Mouse (Mus musculus) brown adipose tissue, adult 24 weeks (tissue): Measurements from ENCODE around the gene Cda. TPM values are rescaled to one million over a fixed set of nuclear protein-coding genes. Genes with fewer than 3 reads are reported as not detected.

Source experiments
- H3K27ac ChIP-seq: fragments of 200-500 bp; replicated peaks from 2 replicates; pipeline ENCODE4 v1.5.1; 2012; ENCODE audit warnings: low read depth, mild to moderate bottlenecking, low read length
- H3K4me1 ChIP-seq: fragments of 200-500 bp; 2 replicates; pipeline ENCODE4 v1.6.1; 2012; ENCODE audit warnings: low read length, mixed read lengths; ENCODE audit not compliant: control insufficient read depth, insufficient read depth, insufficient read length
- H3K4me3 ChIP-seq: fragments of 200-500 bp; 2 replicates; pipeline ENCODE4 v1.5.1; 2012; ENCODE audit warnings: low read depth, mild to moderate bottlenecking, low read length, moderate library complexity; ENCODE audit not compliant: insufficient read depth
- polyA plus RNA-seq: library from polyadenylated mRNA; stranded (reverse); fragments of >200 nt; gene quantifications from 2 replicates; pipeline ENCODE4 v1.2.4, GENCODE M21; 2012; ENCODE audit not compliant: missing spikeins, insufficient read depth, insufficient read length

Cda gene
- polyA plus RNA-seq, result not detected in 2 replicates

GRCm38 (mm10) chr4:138367641-138368497 is at the start of gene Cda:
Gene Cda (minus strand): TSS chr4:138367992.
- Histone ChIP-seq H3K27ac (peak within 1 kb of the TSS; percentile 70), H3K4me3 (peak within 1 kb of the TSS; percentile 48)

GRCm38 (mm10) chr4:138416414-138416813 is 48.6 kb upstream of the Cda start:
- Histone ChIP-seq H3K27ac (no peak overlapping the region), H3K4me1 (peaks cover 5% of the 10 kb centered on the region; the same call in 1 of the 2 replicates), H3K4me3 (no peak overlapping the region)

More at GRCm38 (mm10) chr4:138367641-138368497, at the start of gene Cda:
- peaks cover 6% of the 10 kb centered on the region for H3K4me1 ChIP-seq

GRCm38 (mm10) chr4:138415991-138416390 is 48.2 kb upstream of the Cda start:
- H3K27ac ChIP-seq, result no peak overlapping the region
- H3K4me3 ChIP-seq, result no peak overlapping the region
- H3K4me1 ChIP-seq, result peaks cover 5% of the 10 kb centered on the region; the same call in 1 of the 2 replicates

- H3K27ac ChIP-seq, result 0 out of 2 replicates have a peak overlapping the region, but pooled peaks have one; percentile 33
- peak overlapping the region; percentile 2; the same call in 1 of the 2 replicates for H3K4me3 ChIP-seq
- peaks cover 5% of the 10 kb centered on the region; the same call in 1 of the 2 replicates for H3K4me1 ChIP-seq
Measured at GRCm38 (mm10) chr4:138414725-138415124, 46.9 kb upstream of the Cda start.

- H3K27ac ChIP-seq, result no peak overlapping the region
- no peak overlapping the region for H3K4me3 ChIP-seq
- H3K4me1 ChIP-seq, result peaks cover 5% of the 10 kb centered on the region; the same call in 1 of the 2 replicates
Measured at GRCm38 (mm10) chr4:138411504-138412121, 43.8 kb upstream of the Cda start.

GRCm38 (mm10) chr4:138411011-138411410 is 43.2 kb upstream of the Cda start:
- H3K27ac ChIP-seq, result no peak overlapping the region
- H3K4me1 ChIP-seq, result peaks cover 5% of the 10 kb centered on the region; the same call in 1 of the 2 replicates
- H3K4me3 ChIP-seq, result no peak overlapping the region

- Histone ChIP-seq H3K4me1 (no peaks in the 10 kb centered on the region), H3K27ac (no peak overlapping the region), H3K4me3 (no peak overlapping the region)
Measured at GRCm38 (mm10) chr4:138407479-138408194, 39.8 kb upstream of the Cda start.

- Histone ChIP-seq H3K4me1 (no peaks in the 10 kb centered on the region), H3K4me3 (no peak overlapping the region), H3K27ac (no peak overlapping the region)
Measured at GRCm38 (mm10) chr4:138404806-138405205, 37.0 kb upstream of the Cda start.

GRCm38 (mm10) chr4:138396711-138397110 is 28.9 kb upstream of the Cda start:
- H3K4me1 ChIP-seq, result no peaks in the 10 kb centered on the region
- no peak overlapping the region for H3K27ac ChIP-seq
- peak overlapping the region; percentile 1; the same call in 1 of the 2 replicates for H3K4me3 ChIP-seq

GRCm38 (mm10) chr4:138395971-138396645 is 28.3 kb upstream of the Cda start, which contains the start of gene Fam43b:
Gene Fam43b (minus strand): TSS chr4:138396528.
- H3K4me1 ChIP-seq, result no peaks in the 10 kb centered on the region
- H3K27ac ChIP-seq, result no peak within 1 kb of the TSS
- H3K4me3 ChIP-seq, result peak within 1 kb of the TSS; percentile 35

GRCm38 (mm10) chr4:138395087-138395970 is 27.5 kb upstream of the Cda start:
- H3K27ac ChIP-seq, result no peak overlapping the region
- H3K4me3 ChIP-seq, result peak overlapping the region; percentile 35
- no peaks in the 10 kb centered on the region for H3K4me1 ChIP-seq

GRCm38 (mm10) chr4:138393703-138394102 is 25.9 kb upstream of the Cda start:
- Histone ChIP-seq H3K4me1 (no peaks in the 10 kb centered on the region), H3K27ac (no peak overlapping the region), H3K4me3 (no peak overlapping the region)

- no peaks in the 10 kb centered on the region for H3K4me1 ChIP-seq
- no peak overlapping the region for H3K4me3 ChIP-seq
- no peak overlapping the region for H3K27ac ChIP-seq
Measured at GRCm38 (mm10) chr4:138383789-138384188, 16.0 kb upstream of the Cda start.

GRCm38 (mm10) chr4:138382462-138382861 is 14.7 kb upstream of the Cda start:
- no peak overlapping the region for H3K4me3 ChIP-seq
- H3K27ac ChIP-seq, result no peak overlapping the region
- H3K4me1 ChIP-seq, result no peaks in the 10 kb centered on the region
